Mouse (Mus musculus) gastrocnemius, postnatal 10 days (tissue): ENCODE results near the gene Pnrc1. TPM values are rescaled to one million over a fixed set of nuclear protein-coding genes. Genes with fewer than 3 reads are reported as not detected.

Source experiments
- DNase-seq: peaks from one replicate; pipeline ENCODE4 v3.0.0; 2021; ENCODE audit warnings: mixed read lengths
- total RNA-seq, 2 experiments: library from RNA; stranded (reverse); gene quantifications; 2 replicates each; pipeline ENCODE4 v1.2.3; 2021

Gene Pnrc1
- total RNA-seq, 2 experiments from 2014 or later: 103 to 112 TPM

- DNase-seq: no peak
Measured at GRCm38 (mm10) chr4:33270386-33271314, 19.3 kb downstream of the Pnrc1 start.

- DNase-seq: no peak
Measured at GRCm38 (mm10) chr4:33264979-33265726, 24.8 kb downstream of the Pnrc1 start.

DNA sequence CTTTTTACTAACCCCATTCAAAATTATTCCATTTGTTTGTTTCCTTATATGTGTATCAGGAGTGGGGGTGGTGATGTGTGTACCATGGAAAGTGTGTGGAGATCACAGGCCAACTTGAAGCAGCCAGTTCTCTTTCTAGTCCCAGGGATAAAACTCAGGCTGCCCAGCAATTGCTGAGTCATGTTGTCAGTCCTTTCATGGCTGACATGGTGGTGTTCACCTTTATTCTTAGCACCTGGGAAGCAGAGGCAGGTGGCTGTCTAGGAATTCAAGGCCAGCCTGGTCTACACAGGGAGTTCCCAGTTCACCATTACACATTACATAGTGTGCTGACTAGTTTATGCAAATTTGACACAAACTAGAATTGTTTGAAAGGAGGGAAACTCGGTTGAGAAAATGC lies 27.1 kb downstream of the Pnrc1 start:
- no peak for DNase-seq

DNA sequence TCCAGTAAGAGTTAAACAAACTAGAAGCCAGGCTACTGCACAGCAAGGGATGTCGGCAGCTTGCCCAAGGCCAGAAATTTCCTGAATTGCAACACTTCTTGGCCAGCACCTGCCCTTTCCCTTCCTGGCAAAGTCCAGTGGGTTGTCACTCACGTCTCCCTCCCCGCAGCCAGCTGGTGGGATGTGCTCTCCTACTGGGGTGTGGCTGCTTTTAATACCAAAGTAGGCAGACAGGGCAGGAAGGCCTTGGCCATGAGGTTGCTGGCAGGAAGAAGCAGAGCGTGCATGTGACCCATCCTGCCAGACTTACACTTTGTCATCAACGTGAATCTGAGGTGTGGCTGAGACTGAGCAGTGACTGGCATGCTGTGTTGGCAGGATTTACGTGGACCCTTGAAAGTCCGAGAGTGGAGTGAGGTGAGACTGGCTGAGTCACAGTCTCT lies 28.6 kb downstream of the Pnrc1 start:
- peak; percentile 92 for DNase-seq

- no peak for DNase-seq
Measured at GRCm38 (mm10) chr4:33260311-33260710, 29.7 kb downstream of the Pnrc1 start.

DNA sequence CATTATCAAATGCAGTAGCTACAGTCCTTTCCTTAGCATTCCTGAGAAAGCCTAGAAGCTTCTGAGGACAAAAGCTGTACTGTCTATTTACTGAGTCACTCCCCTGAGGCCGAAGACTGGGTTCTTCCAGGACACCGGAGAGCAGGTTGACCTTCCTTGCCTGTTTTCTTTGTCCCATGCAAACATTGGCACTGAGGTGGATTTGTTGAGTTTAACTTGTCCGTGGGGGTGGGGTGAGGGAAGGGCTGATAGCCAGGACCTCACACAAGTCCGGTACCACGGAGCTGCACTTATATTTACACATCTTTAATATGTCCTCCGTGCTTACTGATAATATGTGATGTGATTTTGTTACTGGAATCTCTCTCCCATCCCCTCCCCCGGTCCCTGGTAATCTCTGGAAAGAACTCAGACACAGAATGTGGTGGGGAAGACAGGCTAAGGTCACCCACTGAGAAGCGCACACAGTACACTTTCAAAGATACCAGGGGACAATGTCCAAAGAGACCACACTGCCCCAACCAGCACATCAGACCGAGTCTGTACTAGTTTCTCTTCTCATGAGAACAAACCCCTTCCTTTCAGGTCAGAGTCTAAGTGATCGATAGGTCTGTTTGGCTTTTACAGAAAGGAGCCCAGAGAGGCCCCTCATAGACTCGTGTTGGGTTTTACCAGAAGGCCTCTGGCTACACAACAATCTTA lies 32.5 kb downstream of the Pnrc1 start:
- no peak for DNase-seq

DNA sequence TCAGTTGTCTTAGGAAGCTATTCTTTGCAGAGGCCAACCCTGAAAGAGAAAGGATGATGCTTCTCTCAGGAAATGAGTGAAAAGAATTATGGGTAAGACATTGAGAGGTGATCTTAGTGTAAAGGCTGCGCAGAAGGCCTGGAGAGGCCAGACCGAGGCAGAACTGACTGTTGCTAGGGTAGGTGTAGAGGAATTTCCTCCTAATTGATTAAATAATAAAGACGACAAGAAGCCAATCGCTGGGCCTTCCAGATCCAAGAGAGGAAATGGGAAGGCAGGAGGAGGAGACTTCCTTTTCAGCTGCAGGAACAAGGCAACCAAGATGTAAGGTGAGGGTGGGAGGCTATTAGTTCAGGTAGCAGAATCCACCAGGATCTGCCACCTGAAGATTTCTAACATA lies 35.3 kb downstream of the Pnrc1 start:
- no peak for DNase-seq

DNA sequence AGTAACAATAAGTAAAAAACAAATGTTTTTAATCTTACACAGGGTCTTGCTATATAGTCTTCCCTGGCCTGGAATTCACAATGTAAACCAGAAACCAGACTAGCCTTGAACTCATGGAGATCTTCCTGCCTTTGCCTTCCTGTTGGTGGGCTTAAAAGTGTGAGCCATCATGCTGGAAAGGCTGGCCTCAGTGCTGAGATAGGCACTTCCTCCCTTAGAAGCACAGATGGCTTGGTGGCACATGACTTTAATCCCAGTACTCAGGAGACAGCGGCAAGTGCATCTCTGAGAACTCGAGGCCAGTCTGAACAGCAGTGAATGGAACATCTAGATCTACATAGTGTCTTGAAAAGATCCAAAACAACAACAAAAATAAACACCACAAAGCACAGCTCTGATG lies 39.1 kb downstream of the Pnrc1 start:
- DNase-seq: no peak

GRCm38 (mm10) chr4:33249716-33250230 lies 40.2 kb downstream of the Pnrc1 start:
- DNase-seq: no peak

DNA sequence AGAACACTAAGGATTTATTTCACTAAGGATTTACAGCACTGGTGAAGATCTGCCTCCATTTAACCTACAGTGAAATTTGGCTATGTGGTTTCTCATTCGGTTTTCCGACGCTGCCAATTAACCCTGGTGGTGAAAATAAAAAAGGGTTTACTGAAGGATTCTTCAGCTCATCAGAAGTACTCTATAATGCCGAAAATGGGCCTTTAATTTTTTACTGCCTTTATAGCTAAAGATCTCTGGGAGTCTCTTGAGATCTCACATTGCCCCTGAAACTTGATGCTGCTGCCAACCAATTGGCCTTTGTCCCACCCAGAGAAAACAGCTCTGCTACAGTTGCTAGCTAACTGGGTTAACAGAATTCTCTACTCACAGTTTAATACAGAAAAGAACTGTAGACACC lies 41.0 kb downstream of the Pnrc1 start:
- no peak for DNase-seq

GRCm38 (mm10) chr4:33248062-33248889 lies 41.7 kb downstream of the Pnrc1 start:
- DNase-seq: peak; percentile 98

- DNase-seq: peak; percentile 100
Measured at GRCm38 (mm10) chr4:33247479-33248053, 42.4 kb downstream of the Pnrc1 start.

- DNase-seq: no peak
Measured at GRCm38 (mm10) chr4:33245853-33246395, 44.0 kb downstream of the Pnrc1 start.

DNA sequence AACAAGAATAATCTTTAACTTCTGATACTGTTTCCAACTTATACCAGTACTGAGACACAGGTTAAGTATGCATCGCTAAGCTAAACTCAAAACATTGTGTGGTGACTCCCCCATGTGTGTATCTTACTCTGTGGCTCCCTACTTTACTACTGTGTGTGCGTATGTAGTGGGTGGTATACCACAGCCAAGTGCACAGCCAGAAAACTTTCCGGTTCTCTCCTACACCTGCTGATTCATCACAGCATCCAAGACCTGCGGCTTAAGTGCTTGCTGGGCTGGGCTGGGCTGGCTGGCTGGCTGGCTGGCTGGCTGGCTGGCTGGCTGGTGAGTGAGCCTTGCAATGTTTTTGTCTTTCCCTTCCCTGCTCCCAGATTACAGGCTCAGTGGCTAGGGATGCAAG lies 46.0 kb downstream of the Pnrc1 start:
- peak; percentile 27 for DNase-seq

DNA sequence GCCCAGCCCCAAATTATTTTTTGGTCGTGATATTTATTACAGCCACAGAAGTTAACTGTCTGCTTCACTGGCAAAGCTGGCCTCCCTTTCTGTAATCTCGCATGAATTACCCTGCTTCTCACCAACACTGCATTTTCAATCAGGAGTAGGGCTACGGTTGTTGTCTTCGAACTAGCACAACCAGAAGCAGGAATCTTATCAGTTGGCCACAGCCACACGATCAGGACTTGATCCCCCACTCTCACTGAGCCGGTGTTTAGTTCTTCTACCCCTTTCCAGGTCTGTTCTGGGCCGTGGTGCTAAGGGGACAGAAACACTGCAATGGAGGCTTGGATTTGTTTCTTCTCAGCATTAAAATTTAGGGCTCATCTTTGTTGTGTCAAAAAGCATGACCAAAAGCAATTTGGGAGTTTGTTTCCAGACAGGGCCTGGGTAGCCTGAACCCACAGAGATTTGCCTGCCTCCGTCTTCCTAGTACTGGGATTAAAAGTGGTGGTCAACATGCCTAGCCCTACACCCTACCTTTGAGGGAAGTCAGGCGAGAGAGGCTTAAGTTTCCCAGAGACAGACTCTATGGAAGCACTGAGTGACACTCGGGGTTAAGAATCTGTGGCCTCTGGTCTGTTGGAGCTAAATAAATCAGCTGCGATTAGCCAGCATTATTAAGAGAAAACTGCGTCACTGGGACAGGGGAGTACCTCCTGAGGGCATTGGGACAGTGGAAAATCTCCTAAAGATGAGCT lies 46.8 kb downstream of the Pnrc1 start:
- DNase-seq: no peak

DNA sequence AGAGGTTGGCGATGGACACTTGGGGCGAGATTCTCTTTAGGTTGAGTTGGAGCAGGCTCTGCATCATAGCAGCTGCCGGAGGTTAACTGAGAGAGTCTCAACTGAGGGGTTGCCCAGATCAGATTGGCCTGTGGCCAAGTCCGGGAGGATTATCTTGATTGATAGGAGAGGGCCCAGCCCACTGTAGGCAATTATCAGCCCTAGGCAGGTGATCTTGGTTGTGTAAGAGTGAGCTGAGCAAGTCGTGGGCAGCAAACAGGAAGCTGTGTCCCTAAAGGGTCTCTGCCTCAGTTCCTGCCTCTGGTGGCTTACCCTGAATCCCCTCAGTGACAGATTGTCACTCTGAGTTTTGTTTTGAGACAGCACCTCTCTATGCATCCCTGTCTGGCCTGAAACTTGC lies 47.4 kb downstream of the Pnrc1 start:
- peak; percentile 29 for DNase-seq

DNA sequence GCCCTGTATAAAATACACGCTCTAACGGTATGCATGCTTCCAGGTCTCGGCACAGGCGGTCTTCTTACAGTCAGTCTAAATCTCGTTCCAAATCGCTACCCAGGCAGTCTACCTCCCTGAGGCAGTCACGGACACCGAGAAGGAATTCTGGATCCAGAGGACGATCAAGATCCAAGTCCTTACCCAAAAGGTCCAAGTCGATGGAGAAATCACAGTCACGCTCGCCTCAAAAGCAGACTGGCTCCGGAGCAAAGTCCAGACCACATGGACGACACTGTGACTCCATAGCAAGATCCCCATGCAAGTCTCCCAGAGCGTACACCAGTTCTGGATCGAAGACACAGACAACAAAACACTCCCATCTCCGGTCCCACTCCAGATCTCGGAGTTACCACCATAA lies 59.1 kb downstream of the Pnrc1 start:
- DNase-seq: no peak

- no peak for DNase-seq
Measured at GRCm38 (mm10) chr4:33229639-33230038, 60.3 kb downstream of the Pnrc1 start.

GRCm38 (mm10) chr4:33227164-33227563 lies 62.8 kb downstream of the Pnrc1 start:
- no peak for DNase-seq
